Mouse (Mus musculus) heart, adult 2 months (tissue): ENCODE data around the gene Grin2d.

Source experiments
- CTCF ChIP-seq: fragments of 200-600 bp; IDR thresholded peaks from 2 replicates; pipeline ENCODE4 v1.8.1; 2022; ENCODE audit warnings: antibody characterized with exemption, mild to moderate bottlenecking, moderate library complexity
- POLR2A ChIP-seq: fragments of 200-500 bp; IDR thresholded peaks from 2 replicates; pipeline ENCODE4 v1.6.1; 2011; ENCODE audit warnings: mild to moderate bottlenecking, low read depth, low read length, control low read depth; ENCODE audit not compliant: insufficient read depth

GRCm38 (mm10) chr7:45872624-45873023 is 5.6 kb downstream of the Grin2d start, which contains the start of gene Kdelr1:
- no peak; the same call in none of the 2 replicates for TF ChIP-seq CTCF
- peak; percentile 79 for TF ChIP-seq POLR2A
